Mouse (Mus musculus) monocyte, adult 2 months (primary cell): Measurements from ENCODE around the gene Dnah2.

Experiments used
- DNase-seq, 2 experiments: peaks; one replicate each; pipeline ENCODE4 v3.0.0; 2022; ENCODE audit warnings: low spot score in 2 of 2, low read depth in 1 of 2

Gene Dnah2

DNA sequence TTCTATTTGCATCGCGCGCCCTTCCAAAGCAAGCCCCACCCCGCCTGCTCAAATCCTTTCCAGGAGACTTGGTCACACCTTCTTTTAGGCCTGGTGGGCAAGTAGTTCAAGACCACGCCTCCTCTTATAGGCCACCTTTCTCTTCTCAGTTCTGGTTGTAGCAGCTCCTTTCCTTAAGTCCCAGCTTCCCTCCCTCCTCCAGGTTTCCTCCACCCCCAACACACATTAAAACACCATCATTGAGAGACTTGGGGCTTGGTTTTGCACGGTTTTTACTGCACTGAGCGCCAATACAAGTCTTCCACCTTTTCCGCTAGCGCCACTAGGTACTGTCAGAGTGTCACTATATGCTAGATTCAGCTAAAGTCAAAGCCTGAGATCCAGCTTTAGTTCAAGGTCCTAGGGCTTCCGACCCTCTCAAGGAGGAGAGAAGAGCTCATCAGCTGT, 128.3 kb downstream of the Dnah2 start:
- no peak for DNase-seq

DNA sequence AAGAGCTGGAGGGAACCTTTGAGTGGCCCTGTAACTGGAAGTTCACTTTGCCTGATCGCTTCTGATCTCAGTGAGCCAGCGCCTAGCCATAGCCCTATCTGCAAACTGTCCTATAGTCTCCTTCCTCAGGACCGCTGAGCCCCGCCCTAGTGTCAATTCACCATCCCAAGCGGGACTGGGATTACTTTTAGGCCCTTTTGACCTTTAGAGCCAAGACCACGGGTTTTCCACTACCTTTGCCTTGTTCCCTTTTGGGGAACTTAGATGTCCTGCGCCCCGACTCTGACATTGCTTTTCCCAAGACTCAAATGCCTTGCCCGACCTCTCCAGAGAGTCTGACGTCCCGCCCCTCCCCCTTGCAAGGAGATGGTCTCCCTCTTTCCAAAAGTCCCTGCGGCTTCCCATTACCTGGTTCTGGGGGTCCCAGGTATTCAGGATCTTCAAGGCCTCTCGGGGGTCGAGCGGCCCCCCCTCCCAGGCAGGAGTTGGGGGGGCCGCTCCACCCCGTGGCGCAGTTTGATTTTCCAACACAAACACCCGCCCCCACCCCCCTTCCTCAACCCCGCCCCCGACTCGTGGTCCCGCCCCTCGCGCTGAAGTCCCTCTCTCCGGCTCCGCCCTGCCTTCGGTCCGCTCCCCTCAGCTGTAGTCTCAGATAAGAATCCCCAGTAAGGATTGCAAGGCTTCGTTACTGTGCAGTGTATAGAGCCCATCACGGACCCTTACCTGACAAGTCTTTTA, 128.9 kb downstream of the Dnah2 start:
- peak in 1 of 2 experiments; percentile 44 for DNase-seq

DNA sequence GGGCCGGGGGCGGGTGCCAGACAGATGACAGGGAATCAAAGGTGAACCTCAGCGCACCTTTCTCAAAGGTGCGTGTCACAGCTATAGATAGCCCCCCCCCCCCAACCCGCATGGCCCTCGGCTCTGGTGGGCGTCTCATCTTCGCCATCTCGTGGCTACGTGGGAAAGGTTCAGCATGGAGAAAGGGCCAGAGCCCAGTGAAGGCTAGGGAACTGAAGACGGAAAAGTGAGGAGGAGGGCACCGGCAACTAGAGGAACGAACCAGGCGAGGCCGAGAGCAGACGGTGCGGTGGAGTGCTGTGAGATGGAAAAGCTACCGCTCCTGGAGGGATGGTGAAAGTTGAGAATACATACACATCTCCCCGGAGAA, 129.5 kb downstream of the Dnah2 start:
- DNase-seq = no peak

DNA sequence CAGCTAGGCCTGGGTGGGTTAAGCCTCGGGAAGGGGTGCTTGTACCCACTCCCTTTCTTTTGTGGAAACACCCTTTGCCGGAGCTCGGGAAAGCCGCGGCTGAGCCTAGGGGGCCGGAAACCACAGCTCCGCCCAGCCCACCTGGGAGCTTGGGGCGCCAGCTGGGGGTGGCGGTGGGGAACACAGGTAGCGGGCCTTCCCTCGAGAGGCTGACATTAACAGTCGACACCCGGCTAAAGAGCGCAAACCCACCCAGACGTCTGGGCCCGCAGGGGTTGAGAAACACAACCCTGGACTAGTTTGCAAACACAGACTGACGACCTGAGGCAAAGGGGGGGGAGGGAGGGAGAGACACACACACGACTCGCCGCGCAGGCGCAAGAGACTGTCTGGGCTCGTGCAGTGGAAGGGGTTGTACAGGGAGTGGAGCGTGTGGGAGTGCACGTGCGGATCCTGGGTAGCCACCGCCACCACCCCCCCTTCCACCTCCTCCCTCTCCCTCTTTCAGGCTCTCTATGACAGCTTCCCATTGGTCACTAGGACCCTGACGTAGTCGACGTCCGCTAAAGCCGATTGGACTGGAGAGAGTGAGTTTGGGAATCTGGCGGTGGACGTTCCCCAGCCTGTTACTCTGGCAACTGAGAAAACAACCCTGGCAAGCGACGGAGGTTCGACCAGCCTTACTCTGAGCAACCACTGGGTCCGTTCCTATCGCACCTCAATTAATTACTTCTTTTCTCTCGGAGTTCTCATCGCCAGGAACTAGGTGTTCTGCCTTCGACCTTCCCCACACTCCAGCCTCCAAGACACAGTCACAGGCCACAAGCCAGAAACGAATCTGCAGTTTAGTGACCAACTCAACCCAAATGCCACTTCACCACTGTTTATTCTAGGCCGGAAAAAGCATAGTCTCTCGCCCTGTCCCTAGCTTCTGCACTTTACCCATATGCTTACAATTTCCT, 130.1 kb downstream of the Dnah2 start:
- peak; percentile 77 to 84 for DNase-seq

DNA sequence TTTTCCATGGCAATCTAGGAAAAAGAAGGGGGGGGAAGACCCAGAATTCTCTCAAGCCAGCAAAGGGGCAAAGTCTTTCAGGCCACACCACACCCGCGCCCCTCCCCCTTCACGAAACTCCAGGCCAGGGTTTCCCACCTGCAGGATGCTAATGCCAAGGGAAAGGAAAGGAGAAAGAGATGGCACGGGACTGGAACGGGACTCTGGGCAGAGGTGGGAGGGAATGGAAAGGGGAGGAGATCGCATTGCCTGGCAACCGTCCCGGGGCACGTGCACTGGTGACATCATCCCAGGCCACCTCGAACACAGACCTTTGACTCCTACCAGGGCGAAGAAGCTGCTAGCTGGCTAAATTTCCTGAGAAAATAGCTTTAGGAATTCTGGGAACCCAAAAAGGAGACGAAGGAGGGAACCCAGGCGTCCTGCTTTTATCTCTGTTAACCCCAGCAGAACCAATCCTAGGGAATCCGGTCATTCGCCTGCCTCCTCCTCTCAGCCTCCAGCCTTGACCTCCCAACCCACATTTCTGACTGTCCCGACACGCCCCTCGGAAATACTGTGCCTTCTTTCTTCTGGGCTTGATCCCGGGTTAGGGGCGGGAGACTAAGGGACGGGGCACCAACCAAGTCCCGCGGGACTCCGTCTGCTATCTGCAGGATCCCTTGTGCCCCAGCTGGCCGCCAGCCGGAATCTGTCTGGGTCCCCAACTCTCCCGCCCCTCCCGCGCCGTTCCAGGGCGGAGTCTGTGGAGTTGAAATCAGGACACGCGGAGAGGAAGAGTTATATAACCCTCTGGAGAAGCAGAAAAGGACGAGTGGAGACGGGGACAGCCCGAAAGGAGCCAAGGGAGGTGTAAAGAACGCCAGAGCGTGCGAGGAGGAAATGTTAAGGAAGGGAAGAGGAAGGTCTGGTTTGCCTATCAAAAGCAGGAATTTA, 131.2 kb downstream of the Dnah2 start:
- DNase-seq = peak; percentile 66 to 78

DNA sequence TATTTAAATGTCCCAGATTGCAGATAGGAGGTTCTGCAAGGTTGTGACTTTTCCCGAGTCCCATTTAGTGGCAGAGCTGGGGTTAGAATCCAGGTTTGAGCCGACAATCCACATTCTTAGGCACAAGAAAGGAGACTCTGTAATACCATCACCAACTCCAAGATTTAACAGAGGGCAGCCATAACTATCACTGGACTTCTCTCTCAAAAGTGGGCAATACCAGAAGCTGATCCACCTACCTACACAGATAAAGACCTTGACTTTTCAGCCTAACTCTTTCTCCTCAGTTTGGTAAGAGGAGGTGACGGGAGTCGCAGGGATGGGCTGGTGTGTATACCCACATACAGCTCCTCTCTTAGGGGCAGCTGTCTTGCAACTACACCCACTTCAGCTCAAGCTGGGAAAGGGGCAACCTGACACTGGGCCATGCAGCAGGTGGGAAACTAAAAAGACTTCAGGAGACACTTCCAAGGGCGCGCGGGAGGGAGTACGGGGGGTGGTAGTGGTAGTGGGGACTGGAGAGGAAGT, 131.9 kb downstream of the Dnah2 start:
- no peak for DNase-seq

DNA sequence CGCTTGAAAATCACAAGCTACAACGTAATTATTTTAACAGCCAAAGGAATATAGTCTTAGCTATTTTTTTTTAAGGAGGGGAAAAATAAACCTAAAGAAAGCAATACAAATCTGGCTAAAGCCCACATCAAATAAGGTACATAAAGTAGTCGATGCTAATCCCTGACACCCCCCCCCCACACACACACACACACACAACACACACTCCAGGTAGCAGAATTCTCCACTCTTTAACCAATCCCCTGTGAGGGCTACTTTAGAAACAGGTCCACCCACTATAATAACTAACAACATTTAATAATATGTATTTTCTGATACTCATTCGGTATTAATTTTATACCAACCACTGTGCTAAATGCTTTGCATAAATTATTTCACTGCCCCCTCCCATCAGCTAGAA, 132.4 kb downstream of the Dnah2 start:
- DNase-seq = no peak

DNA sequence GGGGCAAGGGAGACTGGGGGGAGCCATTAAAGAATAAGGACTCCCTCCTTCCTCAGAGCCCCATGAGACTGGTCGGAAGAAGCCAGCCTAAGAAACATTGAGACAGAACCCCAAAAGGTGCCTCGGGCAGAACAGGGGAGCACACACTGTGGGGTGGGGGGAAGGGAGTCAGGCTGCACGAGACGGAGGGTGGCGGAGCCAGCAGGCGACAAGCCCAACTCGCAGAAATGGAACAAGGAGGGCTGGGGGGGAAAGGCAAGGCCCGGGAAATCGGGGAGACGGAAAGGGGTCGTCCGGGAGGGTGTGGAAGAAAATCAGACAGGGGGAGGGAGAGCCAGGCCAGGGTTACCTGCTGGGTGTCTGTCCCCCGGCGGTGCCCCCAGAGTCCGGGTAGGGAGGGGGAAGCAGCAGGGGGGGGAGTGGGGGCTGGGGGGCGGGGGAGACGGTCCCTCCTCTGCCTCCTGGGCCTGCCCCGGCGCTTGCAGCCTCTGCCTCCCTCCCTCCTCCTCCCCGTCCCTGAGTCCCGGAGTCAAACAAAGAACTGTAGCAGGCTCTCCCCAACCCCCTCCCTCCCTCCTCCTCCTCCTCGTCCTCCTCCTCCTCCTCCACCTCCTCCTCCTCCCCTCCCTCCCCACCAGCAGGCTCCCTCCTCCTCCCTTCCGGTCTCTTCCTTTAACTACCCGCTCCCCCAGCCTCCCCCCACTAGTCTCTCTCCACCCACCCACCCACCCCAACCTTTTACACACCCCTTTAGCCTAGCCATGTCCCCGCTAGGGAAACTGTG, 133.1 kb downstream of the Dnah2 start:
- DNase-seq = no peak

DNA sequence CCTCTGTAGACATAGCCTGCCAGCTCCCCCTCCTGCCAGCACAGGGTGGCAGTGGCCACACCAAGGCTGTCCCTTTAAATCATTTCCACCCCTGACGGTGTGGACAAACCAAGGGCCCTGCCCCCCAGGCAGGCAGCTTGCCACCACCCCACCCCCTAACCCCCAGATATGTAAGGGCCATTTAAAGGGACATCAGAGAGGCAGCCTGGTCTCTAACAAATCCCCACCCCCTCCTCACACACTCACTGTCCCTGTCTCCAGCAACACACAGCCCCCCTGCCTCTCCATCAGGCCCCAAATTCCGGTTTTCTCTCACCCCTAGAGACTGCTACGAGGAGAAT, 133.6 kb downstream of the Dnah2 start:
- no peak for DNase-seq

DNA sequence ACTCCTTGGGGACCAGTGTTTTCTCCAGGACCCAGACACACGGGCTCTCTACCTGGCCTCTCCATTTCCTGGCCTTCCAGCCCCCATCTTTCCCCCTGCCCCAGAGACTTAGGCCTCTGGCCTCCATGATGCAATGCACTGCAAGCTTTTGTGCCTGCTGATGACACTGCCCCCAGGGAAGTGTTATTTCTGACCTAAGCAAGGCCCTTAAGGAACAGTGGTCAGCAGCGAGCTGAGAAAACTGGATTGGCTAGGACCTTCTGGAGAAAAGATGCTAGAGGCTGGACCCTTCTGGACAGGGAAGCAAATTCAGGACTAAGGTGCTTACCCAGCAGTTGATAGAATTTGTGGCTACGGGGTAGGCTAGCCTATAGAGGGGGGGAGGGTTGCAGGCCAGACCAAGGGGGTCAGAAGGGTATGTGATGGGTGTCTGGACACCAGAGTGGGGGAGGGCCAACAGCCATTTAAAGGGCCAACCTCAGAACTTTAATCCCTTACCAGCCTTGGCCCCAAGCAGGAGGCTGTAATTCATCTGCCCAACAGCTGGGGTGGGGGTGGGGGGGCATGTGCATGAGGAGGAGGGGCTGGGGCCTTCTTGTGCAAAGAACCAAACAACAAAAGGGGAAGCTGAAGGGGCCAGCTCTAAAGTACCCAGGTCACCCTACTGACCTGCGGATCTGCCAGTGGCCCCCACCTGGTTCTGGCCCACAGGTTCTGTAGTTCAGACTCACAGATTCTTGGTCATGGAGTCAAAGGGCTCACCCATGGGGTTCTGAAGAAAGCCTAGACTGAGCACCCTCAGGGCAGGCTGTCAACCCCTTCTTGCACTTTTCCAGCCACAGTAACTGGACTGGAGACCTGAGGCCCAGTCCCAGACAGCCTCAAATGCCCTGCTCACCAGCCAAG, 134.2 kb downstream of the Dnah2 start:
- no peak for DNase-seq

DNA sequence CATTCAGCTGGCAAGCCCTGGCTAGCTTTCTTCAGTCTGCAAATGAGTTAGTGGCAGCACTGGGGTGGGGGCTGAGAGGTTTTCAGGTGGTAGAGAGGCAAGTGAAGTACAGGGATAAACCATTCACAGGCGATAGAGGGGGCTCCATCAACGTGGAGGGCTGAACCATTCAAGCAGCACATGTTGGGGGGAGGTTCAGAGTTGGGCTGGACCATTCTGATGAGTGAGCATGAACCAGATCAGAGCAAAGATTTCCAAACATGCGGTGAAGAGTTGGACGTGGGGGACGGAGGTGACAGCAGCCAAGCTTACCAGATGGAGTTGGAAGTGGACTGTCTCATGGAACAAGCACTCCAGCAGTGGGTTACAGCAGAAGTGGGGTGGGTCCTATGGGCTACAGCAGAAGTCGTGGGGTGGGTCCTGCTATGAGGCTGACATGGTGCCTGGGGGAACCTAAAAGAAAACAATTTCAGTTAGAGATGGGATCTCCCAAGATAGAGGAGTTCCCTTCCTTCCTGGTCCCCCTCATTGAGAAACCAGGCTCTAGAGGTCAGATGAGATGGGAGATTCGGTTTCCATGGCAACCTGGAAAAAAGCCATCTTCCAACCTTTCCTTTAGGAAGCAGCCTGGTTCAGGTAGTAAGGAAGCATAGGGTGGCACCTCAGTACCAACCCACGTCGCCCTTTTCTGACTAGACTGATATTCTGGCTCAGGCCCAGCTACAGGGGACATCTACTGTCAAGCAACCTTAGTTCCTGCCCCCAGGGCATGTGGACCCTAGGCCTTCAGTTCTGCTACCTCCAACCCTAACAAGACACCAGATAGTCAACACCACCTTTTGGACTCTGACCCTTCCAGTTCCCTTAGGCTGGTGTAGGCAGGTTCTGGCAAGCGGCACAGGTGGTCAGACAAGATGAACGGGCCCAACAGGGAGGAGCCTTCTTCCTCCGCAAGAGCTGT, 135.4 kb downstream of the Dnah2 start, which contains the start of gene Kdm6b:
Gene Kdm6b (minus strand): TSS at position 455 of the 961 bp plus-strand sequence.
- DNase-seq = no peak

DNA sequence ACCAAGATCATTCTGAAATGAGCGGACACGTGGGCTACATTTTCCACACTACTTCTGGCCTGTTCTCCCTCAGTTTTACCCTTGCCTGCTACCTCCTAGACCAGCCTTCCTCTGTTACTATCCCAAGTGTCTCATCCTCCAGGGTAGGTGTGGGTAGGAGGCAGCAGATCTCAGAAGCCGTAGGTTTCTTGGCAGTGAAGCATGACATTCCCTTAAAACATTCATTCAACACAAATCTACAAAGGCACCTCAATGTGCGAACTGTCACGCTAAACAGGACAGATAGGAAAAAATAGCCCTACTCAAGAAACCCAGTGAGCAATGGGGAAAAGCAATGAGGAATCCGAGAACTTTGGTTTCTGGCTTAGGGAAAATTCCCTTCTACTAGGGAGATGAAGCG, 136.4 kb downstream of the Dnah2 start:
- no peak for DNase-seq

DNA sequence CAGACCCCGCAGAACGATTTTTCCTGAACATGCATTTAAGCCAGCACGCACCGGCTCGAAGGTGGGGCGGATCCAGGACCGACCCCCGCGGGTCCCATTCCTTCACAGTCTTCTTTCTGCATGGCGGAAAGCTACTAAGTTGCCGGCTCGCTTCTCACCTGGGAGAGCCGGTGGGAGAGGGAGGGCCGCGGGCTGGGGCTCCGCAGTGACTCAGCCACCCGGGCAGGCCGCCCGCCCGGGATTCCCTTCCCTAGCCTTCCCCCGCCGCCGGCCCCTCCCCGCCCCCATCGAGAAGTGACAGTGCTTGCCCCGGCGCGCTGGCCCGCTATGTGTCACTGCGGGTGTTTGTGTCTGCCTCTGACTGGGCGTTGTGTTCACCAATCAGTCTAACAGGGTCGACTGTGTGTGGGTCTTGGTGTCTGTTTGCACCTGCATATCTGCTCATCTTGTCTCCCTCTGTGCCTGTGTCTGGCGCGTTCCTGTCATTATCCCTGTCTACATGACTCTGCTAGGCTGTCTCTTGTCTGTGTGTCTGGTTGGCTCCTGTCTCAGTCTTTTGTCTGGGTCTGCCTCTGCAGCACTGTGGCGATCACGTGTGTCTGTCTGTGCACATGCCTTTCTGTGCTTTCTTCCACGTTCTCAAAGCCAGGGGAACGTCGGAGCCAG, 137.2 kb downstream of the Dnah2 start:
- peak in 1 of 2 experiments; percentile 70 for DNase-seq

DNA sequence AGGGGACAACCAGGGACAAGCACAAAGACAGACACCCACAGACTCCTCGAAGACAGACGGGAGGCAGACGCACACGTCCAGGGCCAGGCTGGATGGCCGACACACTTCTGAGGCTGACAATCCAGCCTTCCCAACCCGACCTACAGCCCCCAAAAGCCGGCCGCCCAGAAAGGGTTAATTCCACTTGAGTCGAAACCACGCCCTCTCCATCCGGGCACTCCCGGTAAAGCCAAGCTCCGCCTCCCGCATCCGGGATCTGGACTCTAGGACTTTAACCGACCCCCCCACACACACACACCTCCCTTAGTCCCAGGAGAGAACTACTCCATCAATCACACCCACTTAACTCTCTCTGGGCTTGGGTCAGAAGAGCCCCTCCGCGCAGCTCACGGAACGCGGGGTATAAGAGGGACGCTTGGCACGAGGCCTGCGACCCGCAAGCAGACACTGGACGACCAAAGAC, 137.8 kb downstream of the Dnah2 start:
- peak in 1 of 2 experiments; percentile 89 for DNase-seq

DNA sequence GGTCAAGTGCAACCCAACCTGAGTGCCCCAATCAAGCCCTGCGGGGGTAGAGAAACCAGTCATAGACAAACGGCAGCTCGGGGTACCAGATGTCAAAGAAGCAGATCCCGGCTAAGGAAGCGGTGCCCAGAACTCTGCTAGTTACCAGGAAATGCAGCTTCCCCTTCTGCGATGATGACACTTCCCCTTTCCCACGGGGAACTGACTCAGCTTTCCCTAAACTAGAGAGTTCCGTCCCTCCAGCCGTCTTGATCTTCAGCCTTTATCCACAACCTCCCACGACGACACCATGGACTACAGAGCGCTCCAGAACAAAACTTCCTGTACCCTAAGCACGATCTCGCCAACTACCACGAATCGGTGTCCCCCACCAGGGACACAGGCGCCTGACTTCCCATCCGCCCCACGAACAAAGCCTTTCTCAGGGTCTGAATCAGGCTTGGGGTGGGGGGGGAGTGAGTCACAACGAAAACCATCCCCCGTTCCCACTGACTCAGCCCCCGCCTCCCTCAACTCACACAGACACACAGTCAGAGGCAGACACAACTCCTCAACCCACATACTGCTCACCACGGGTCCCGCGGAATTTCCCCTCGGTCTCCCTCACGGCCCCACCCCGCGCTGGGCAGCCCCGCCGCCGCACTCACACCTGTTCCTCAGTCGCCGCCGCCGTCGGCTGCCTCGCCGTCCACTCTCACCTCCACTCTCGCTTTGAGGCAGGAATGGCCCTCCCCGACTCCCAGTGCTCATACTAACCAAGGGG, 138.4 kb downstream of the Dnah2 start:
- DNase-seq = peak; percentile 90

DNA sequence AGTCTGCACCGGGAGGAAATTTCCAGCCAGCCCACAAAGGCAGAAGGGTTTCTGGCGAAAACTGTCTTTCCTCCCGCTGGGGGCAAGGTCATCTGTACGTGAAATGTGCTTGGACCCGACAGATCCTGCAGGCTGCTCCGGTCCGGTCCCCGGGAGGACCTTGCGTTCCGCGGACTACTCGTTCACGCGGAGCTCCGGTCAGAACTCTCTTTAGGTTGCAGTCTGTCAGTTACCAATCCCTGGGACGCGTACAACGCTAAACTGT, 138.9 kb downstream of the Dnah2 start:
- DNase-seq = no peak
